Mouse (Mus musculus): ENCODE data around the gene Insyn1.

- TF ChIP-seq CTCF (conservative IDR thresholded peaks at IDR 0.05; ENCODE audit: insufficient read depth, insufficient read length, low read depth, low read length) (no peak), POLR2A (IDR thresholded peaks at IDR 0.05; ENCODE audit: low read depth, low read length) (no peak)
Measured at GRCm38 (mm10) chr9:58533322-58533721, 44.9 kb downstream of the Insyn1 start.

Data from kidney, adult 2 months (tissue).